Mouse (Mus musculus): ENCODE results near the gene Tmem160. TPM values are rescaled to one million over a fixed set of nuclear protein-coding genes. Genes with fewer than 3 reads are reported as not detected.

The Tmem160 gene
- polyA plus RNA-seq, 1 experiment from 2014 or later = 86.9 TPM

- ATAC-seq = no peak
- H3K27ac ChIP-seq (ENCODE audit: low read depth, low read length) = no peak overlapping the region
- peak overlapping the region; percentile 14; the same call in 1 of the 2 replicates for H3K4me3 ChIP-seq (ENCODE audit: low read length)
- peaks cover 48% of the 10 kb centered on the region for H3K27me3 ChIP-seq (replicated peaks; ENCODE audit: control insufficient read depth, insufficient read depth, low read length)
- H3K4me1 ChIP-seq (ENCODE audit: control insufficient read depth, insufficient read depth, low read depth, low read length) = peaks cover 18% of the 10 kb centered on the region
- 0 out of 2 replicates have a peak overlapping the region, but pooled peaks have one; percentile 4 for H3K9ac ChIP-seq (ENCODE audit: low read depth, low read length)
- WGBS = 6% methylated on average over 32 of the region's 33 CpGs
- H3K9me3 ChIP-seq (ENCODE audit: control insufficient read depth, low read length) = no peaks in the 10 kb centered on the region
- peak overlapping the region; percentile 40 for H3K4me2 ChIP-seq (ENCODE audit: low read length)
- H3K36me3 ChIP-seq (ENCODE audit: control insufficient read depth, insufficient read depth, low read length) = no peaks in the 10 kb centered on the region
These were observed 21.9 kb downstream of the Tmem160 start for GRCm38 (mm10) chr7:16474445-16474844.

- WGBS = 7% methylated on average over 22 of the region's 23 CpGs
- no peaks in the 10 kb centered on the region for H3K9me3 ChIP-seq (ENCODE audit: control insufficient read depth, low read length)
- peak overlapping the region; percentile 35; the same call in 1 of the 2 replicates for H3K9ac ChIP-seq (ENCODE audit: low read depth, low read length)
- peak overlapping the region; percentile 60 for H3K4me2 ChIP-seq (ENCODE audit: low read length)
- peaks cover 18% of the 10 kb centered on the region for H3K4me1 ChIP-seq (ENCODE audit: control insufficient read depth, insufficient read depth, low read depth, low read length)
- H3K4me3 ChIP-seq (ENCODE audit: low read length) = peak overlapping the region; percentile 44
- H3K27me3 ChIP-seq (replicated peaks; ENCODE audit: control insufficient read depth, insufficient read depth, low read length) = peaks cover 45% of the 10 kb centered on the region
- H3K36me3 ChIP-seq (ENCODE audit: control insufficient read depth, insufficient read depth, low read length) = no peaks in the 10 kb centered on the region
- H3K27ac ChIP-seq (ENCODE audit: low read depth, low read length) = no peak overlapping the region
- ATAC-seq = no peak
These were observed 22.7 kb downstream of the Tmem160 start for GRCm38 (mm10) chr7:16475321-16475720.

- H3K9me3 ChIP-seq (ENCODE audit: control insufficient read depth, low read length) = no peaks in the 10 kb centered on the region
- no peaks in the 10 kb centered on the region for H3K36me3 ChIP-seq (ENCODE audit: control insufficient read depth, insufficient read depth, low read length)
- H3K4me2 ChIP-seq (ENCODE audit: low read length) = peak overlapping the region; percentile 60
- peaks cover 18% of the 10 kb centered on the region for H3K4me1 ChIP-seq (ENCODE audit: control insufficient read depth, insufficient read depth, low read depth, low read length)
- peak overlapping the region; percentile 51 for H3K9ac ChIP-seq (ENCODE audit: low read depth, low read length)
- H3K4me3 ChIP-seq (ENCODE audit: low read length) = peak overlapping the region; percentile 44
- peaks cover 41% of the 10 kb centered on the region for H3K27me3 ChIP-seq (replicated peaks; ENCODE audit: control insufficient read depth, insufficient read depth, low read length)
- 1% methylated on average over 45 of the region's 59 CpGs for WGBS
- no peak overlapping the region for H3K27ac ChIP-seq (ENCODE audit: low read depth, low read length)
- peak; percentile 25 for ATAC-seq
These were observed 23.4 kb downstream of the Tmem160 start for GRCm38 (mm10) chr7:16475764-16476599.

- peak; percentile 26; the same call in 1 of the 2 replicates for ATAC-seq
- H3K36me3 ChIP-seq (ENCODE audit: control insufficient read depth, insufficient read depth, low read length) = no peaks in the 10 kb centered on the region
- H3K4me3 ChIP-seq (ENCODE audit: low read length) = peak overlapping the region; percentile 44
- H3K4me1 ChIP-seq (ENCODE audit: control insufficient read depth, insufficient read depth, low read depth, low read length) = peaks cover 18% of the 10 kb centered on the region
- peak overlapping the region; percentile 60 for H3K4me2 ChIP-seq (ENCODE audit: low read length)
- 1% methylated on average over 33 of the region's 34 CpGs for WGBS
- no peak overlapping the region for H3K27ac ChIP-seq (ENCODE audit: low read depth, low read length)
- peaks cover 41% of the 10 kb centered on the region for H3K27me3 ChIP-seq (replicated peaks; ENCODE audit: control insufficient read depth, insufficient read depth, low read length)
- peak overlapping the region; percentile 51 for H3K9ac ChIP-seq (ENCODE audit: low read depth, low read length)
- no peaks in the 10 kb centered on the region for H3K9me3 ChIP-seq (ENCODE audit: control insufficient read depth, low read length)
These were observed 24.0 kb downstream of the Tmem160 start for GRCm38 (mm10) chr7:16476600-16476989.

GRCm38 (mm10) chr7:16477628-16478027 lies 25.0 kb downstream of the Tmem160 start, which contains the start of gene Npas1:
Gene Npas1, minus strand, starts transcription at chr7:16477728.
- H3K9ac ChIP-seq (ENCODE audit: low read depth, low read length) = peak within 1 kb of the TSS; percentile 51
- no peaks in the 10 kb centered on the region for H3K36me3 ChIP-seq (ENCODE audit: control insufficient read depth, insufficient read depth, low read length)
- no peaks in the 10 kb centered on the region for H3K9me3 ChIP-seq (ENCODE audit: control insufficient read depth, low read length)
- H3K4me3 ChIP-seq (ENCODE audit: low read length) = peak within 1 kb of the TSS; percentile 44
- peaks cover 18% of the 10 kb centered on the region for H3K4me1 ChIP-seq (ENCODE audit: control insufficient read depth, insufficient read depth, low read depth, low read length)
- H3K4me2 ChIP-seq (ENCODE audit: low read length) = peak within 1 kb of the TSS; percentile 60
- H3K27ac ChIP-seq (ENCODE audit: low read depth, low read length) = no peak within 1 kb of the TSS
- no peak for ATAC-seq
- peaks cover 41% of the 10 kb centered on the region for H3K27me3 ChIP-seq (replicated peaks; ENCODE audit: control insufficient read depth, insufficient read depth, low read length)
- 90% methylated on average over 8 of the region's 8 CpGs for WGBS

- Histone ChIP-seq H3K4me2 (ENCODE audit: low read length) (no peak overlapping the region), H3K4me3 (ENCODE audit: low read length) (no peak overlapping the region), H3K27me3 (replicated peaks; ENCODE audit: control insufficient read depth, insufficient read depth, low read length) (no peaks in the 10 kb centered on the region), H3K27ac (ENCODE audit: low read depth, low read length) (no peak overlapping the region), H3K9me3 (ENCODE audit: control insufficient read depth, low read length) (no peaks in the 10 kb centered on the region), H3K4me1 (ENCODE audit: control insufficient read depth, insufficient read depth, low read depth, low read length) (no peaks in the 10 kb centered on the region), H3K9ac (ENCODE audit: low read depth, low read length) (no peak overlapping the region), H3K36me3 (ENCODE audit: control insufficient read depth, insufficient read depth, low read length) (no peaks in the 10 kb centered on the region)
- ATAC-seq = no peak
These were observed 36.2 kb downstream of the Tmem160 start for GRCm38 (mm10) chr7:16488816-16489215.

DNA sequence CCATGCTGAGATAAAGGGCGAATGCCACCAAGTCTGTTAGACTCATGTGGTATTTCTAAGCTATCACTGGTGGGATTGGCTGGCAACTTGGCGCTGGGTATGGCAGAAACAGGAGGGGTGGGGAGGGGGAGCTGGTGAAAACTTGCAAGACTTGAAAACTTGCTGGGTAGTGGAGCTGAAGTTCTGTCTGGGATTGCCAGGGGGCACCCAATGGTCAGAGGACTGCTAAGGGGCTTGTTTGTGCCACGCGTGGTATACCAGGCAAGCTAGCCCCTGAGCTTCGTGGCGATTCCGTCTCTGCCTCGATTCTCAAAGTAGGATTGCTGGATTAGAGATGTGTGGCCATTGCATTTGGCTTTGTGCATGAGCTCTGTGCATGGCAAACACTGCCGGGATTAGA lies 37.4 kb downstream of the Tmem160 start:
- H3K36me3 ChIP-seq (ENCODE audit: control insufficient read depth, insufficient read depth, low read length) = no peaks in the 10 kb centered on the region
- 83% methylated on average over 9 of the region's 9 CpGs for WGBS
- no peak overlapping the region for H3K9ac ChIP-seq (ENCODE audit: low read depth, low read length)
- H3K4me2 ChIP-seq (ENCODE audit: low read length) = no peak overlapping the region
- no peaks in the 10 kb centered on the region for H3K27me3 ChIP-seq (replicated peaks; ENCODE audit: control insufficient read depth, insufficient read depth, low read length)
- H3K9me3 ChIP-seq (ENCODE audit: control insufficient read depth, low read length) = no peaks in the 10 kb centered on the region
- H3K4me1 ChIP-seq (ENCODE audit: control insufficient read depth, insufficient read depth, low read depth, low read length) = no peaks in the 10 kb centered on the region
- no peak for ATAC-seq
- H3K4me3 ChIP-seq (ENCODE audit: low read length) = no peak overlapping the region
- no peak overlapping the region for H3K27ac ChIP-seq (ENCODE audit: low read depth, low read length)

- H3K4me1 ChIP-seq (ENCODE audit: control insufficient read depth, insufficient read depth, low read depth, low read length) = no peaks in the 10 kb centered on the region
- H3K9ac ChIP-seq (ENCODE audit: low read depth, low read length) = no peak overlapping the region
- H3K36me3 ChIP-seq (ENCODE audit: control insufficient read depth, insufficient read depth, low read length) = peaks cover 11% of the 10 kb centered on the region
- no peak overlapping the region for H3K27ac ChIP-seq (ENCODE audit: low read depth, low read length)
- no peaks in the 10 kb centered on the region for H3K27me3 ChIP-seq (replicated peaks; ENCODE audit: control insufficient read depth, insufficient read depth, low read length)
- H3K4me3 ChIP-seq (ENCODE audit: low read length) = no peak overlapping the region
- H3K9me3 ChIP-seq (ENCODE audit: control insufficient read depth, low read length) = no peaks in the 10 kb centered on the region
- 41% methylated on average over 3 of the region's 3 CpGs for WGBS
- H3K4me2 ChIP-seq (ENCODE audit: low read length) = no peak overlapping the region
- peak; percentile 57; the same call in 1 of the 2 replicates for ATAC-seq
These were observed 39.2 kb downstream of the Tmem160 start for GRCm38 (mm10) chr7:16491759-16492158.

GRCm38 (mm10) chr7:16492211-16492610 lies 39.6 kb downstream of the Tmem160 start:
- Histone ChIP-seq H3K27ac (ENCODE audit: low read depth, low read length) (no peak overlapping the region), H3K27me3 (replicated peaks; ENCODE audit: control insufficient read depth, insufficient read depth, low read length) (no peaks in the 10 kb centered on the region), H3K4me1 (ENCODE audit: control insufficient read depth, insufficient read depth, low read depth, low read length) (no peaks in the 10 kb centered on the region), H3K36me3 (ENCODE audit: control insufficient read depth, insufficient read depth, low read length) (peaks cover 15% of the 10 kb centered on the region), H3K9me3 (ENCODE audit: control insufficient read depth, low read length) (no peaks in the 10 kb centered on the region), H3K4me2 (ENCODE audit: low read length) (no peak overlapping the region), H3K9ac (ENCODE audit: low read depth, low read length) (no peak overlapping the region), H3K4me3 (ENCODE audit: low read length) (no peak overlapping the region)
- no peak for ATAC-seq
- 59% methylated on average over 3 of the region's 3 CpGs for WGBS
